Mouse (Mus musculus): ENCODE measurements around the gene Smim11.

GRCm38 (mm10) chr16:92345177-92345576 lies 44.1 kb downstream of the Smim11 start:
- no peak for TF ChIP-seq POLR2A (IDR thresholded peaks at IDR 0.05; ENCODE audit: insufficient read length, low read depth)
- TF ChIP-seq MYOG (IDR thresholded peaks at IDR 0.05; ENCODE audit: control insufficient read depth in 1 of 3, insufficient read depth in 1 of 3, insufficient read length in 2 of 3, low read depth in 2 of 3), result no peak
- TF ChIP-seq REST (IDR thresholded peaks at IDR 0.05; ENCODE audit: insufficient read depth, insufficient read length), result no peak
- TF ChIP-seq CEBPB (IDR thresholded peaks at IDR 0.05; ENCODE audit: insufficient read depth, poor library complexity, severe bottlenecking), result no peak
- no peak for TF ChIP-seq MAX (IDR thresholded peaks at IDR 0.05; ENCODE audit: low read depth)
- no peak for TF ChIP-seq USF1 (IDR thresholded peaks at IDR 0.05; ENCODE audit: low read depth)
